Mouse (Mus musculus) G1E (cell line): Measurements from ENCODE around the gene Tubgcp6. TPM values are rescaled to one million over a fixed set of nuclear protein-coding genes. Genes with fewer than 3 reads are reported as not detected.

ENCODE experiments used
- ATAC-seq: 2 replicates; pipeline ENCODE4 v1.8.0; 2016; ENCODE audit warnings: mild to moderate bottlenecking; ENCODE audit not compliant: insufficient number of reproducible peaks, poor library complexity, low FRiP score, severe bottlenecking; ENCODE audit errors: extremely low read depth
- DNase-seq: peaks from one replicate; pipeline ENCODE4 v3.0.0; 2012; ENCODE audit warnings: low spot score
- H3K27me3 ChIP-seq: 2 replicates; pipeline ENCODE4 v1.6.1; 2012; ENCODE audit warnings: mild to moderate bottlenecking, low read length, inconsistent platforms; ENCODE audit not compliant: insufficient read depth
- H3K36me3 ChIP-seq: replicated peaks from 2 replicates; pipeline ENCODE3; 2012; ENCODE audit warnings: mild to moderate bottlenecking, inconsistent platforms
- H3K4me1 ChIP-seq: 2 replicates; pipeline ENCODE4 v1.6.1; 2012; ENCODE audit warnings: low read depth, low read length, inconsistent platforms, mixed read lengths; ENCODE audit not compliant: insufficient read depth
- H3K4me3 ChIP-seq: 2 replicates; pipeline ENCODE4 v1.5.1; 2012; ENCODE audit warnings: low read depth, mild to moderate bottlenecking, inconsistent platforms, low read length, moderate library complexity, mixed read lengths
- H3K9me3 ChIP-seq: replicated peaks from 2 replicates; pipeline ENCODE4 v1.6.1; 2012; ENCODE audit warnings: inconsistent platforms
- CTCF ChIP-seq: IDR thresholded peaks from 2 replicates; pipeline ENCODE4 v1.5.1; 2012; ENCODE audit warnings: low read depth, low read length, inconsistent platforms, mixed read lengths
- GATA1 ChIP-seq: IDR thresholded peaks from 2 replicates; pipeline ENCODE4 v1.6.1; 2012; ENCODE audit warnings: borderline replicate concordance, low read length, inconsistent platforms, mixed read lengths
- GATA2 ChIP-seq: IDR thresholded peaks from 2 replicates; pipeline ENCODE4 v1.6.1; 2012; ENCODE audit warnings: low read depth, low read length, inconsistent platforms, borderline replicate concordance
- POLR2AphosphoS5 ChIP-seq: IDR thresholded peaks from 2 replicates; pipeline ENCODE4 v1.6.1; 2012; ENCODE audit warnings: low read depth, low read length, inconsistent platforms; ENCODE audit not compliant: insufficient replicate concordance
- TAL1 ChIP-seq: conservative IDR thresholded peaks from 2 replicates; pipeline ENCODE4 v1.6.1; 2012; ENCODE audit warnings: low read depth, low read length, inconsistent platforms, mixed read lengths
- polyA plus RNA-seq: library from polyadenylated mRNA; stranded (reverse); fragments of >175 nt; gene quantifications from 2 replicates; pipeline ENCODE4 v1.2.3, GENCODE M21; 2012
- total RNA-seq, 2 experiments: library from RNA; stranded (forward) in 1 of 2; stranded (reverse) in 1 of 2; fragments of 200-1000 nt in 1 of 2; fragments of >200 nt in 1 of 2; fragmentation: Nextera tagmentation in 1 of 2; gene quantifications; 2 replicates each; pipeline ENCODE4 v1.2.3; 2014 to 2017

Tubgcp6 gene
- 41.4 and 55.2 TPM in 2 replicates for total RNA-seq (2014; fragmentation: Nextera tagmentation)
- total RNA-seq (2017) = 19.3 and 21.5 TPM in 2 replicates
- 31.8 and 35.4 TPM in 2 replicates for polyA plus RNA-seq

- DNase-seq = peak; percentile 98
- ATAC-seq = peak; percentile 72
- H3K36me3 ChIP-seq = peaks cover 86% of the 10 kb centered on the region
- no peak for TF ChIP-seq GATA1
- TF ChIP-seq TAL1 = no peak
- no peak for TF ChIP-seq GATA2
- TF ChIP-seq POLR2AphosphoS5 = no peak
- TF ChIP-seq CTCF = no peak
- H3K4me3 ChIP-seq = peak within 1 kb of the TSS; percentile 92
- H3K27me3 ChIP-seq = no peaks in the 10 kb centered on the region
- H3K4me1 ChIP-seq = peaks cover 70% of the 10 kb centered on the region
- H3K9me3 ChIP-seq = no peaks in the 10 kb centered on the region
These were observed at the start of gene Tubgcp6 for GRCm38 (mm10) chr15:89122649-89123366. TSS of gene Tubgcp6 (minus strand) at chr15:89123112.

- Histone ChIP-seq H3K4me1 (peaks cover 23% of the 10 kb centered on the region), H3K4me3 (no peak overlapping the region), H3K27me3 (peaks cover 40% of the 10 kb centered on the region), H3K36me3 (peaks cover 7% of the 10 kb centered on the region), H3K9me3 (no peaks in the 10 kb centered on the region)
- ATAC-seq = no peak
- TF ChIP-seq GATA1 (no peak), TAL1 (no peak), GATA2 (no peak), CTCF (no peak), POLR2AphosphoS5 (no peak)
- no peak for DNase-seq
These were observed 49.5 kb upstream of the Tubgcp6 start for GRCm38 (mm10) chr15:89172276-89172935.

- Histone ChIP-seq H3K27me3 (peaks cover 38% of the 10 kb centered on the region), H3K4me3 (no peak overlapping the region)
These were observed 48.7 kb upstream of the Tubgcp6 start for GRCm38 (mm10) chr15:89171526-89172051.

GRCm38 (mm10) chr15:89170102-89170501 is 47.2 kb upstream of the Tubgcp6 start:
- ATAC-seq = no peak
- DNase-seq = no peak
- Histone ChIP-seq H3K4me1 (peaks cover 15% of the 10 kb centered on the region), H3K36me3 (peaks cover 29% of the 10 kb centered on the region), H3K4me3 (no peak overlapping the region), H3K27me3 (peaks cover 31% of the 10 kb centered on the region), H3K9me3 (no peaks in the 10 kb centered on the region)
- TF ChIP-seq TAL1 (no peak), CTCF (no peak), GATA2 (no peak), POLR2AphosphoS5 (no peak), GATA1 (no peak)

More at GRCm38 (mm10) chr15:89171526-89172051, 48.7 kb upstream of the Tubgcp6 start:
- DNase-seq (no peak), ATAC-seq (no peak)
- H3K4me1 ChIP-seq = peaks cover 15% of the 10 kb centered on the region
- no peaks in the 10 kb centered on the region for H3K9me3 ChIP-seq
- H3K36me3 ChIP-seq = peaks cover 15% of the 10 kb centered on the region
- TF ChIP-seq GATA2 = no peak
- TF ChIP-seq TAL1 = no peak
- no peak for TF ChIP-seq GATA1
- no peak for TF ChIP-seq POLR2AphosphoS5
- TF ChIP-seq CTCF = no peak

- H3K4me1 ChIP-seq = peaks cover 15% of the 10 kb centered on the region
- DNase-seq (no peak), ATAC-seq (no peak)
- no peak overlapping the region for H3K4me3 ChIP-seq
- H3K9me3 ChIP-seq = no peaks in the 10 kb centered on the region
- TF ChIP-seq TAL1 = no peak
- no peak for TF ChIP-seq CTCF
- TF ChIP-seq POLR2AphosphoS5 = no peak
- TF ChIP-seq GATA1 = no peak
- TF ChIP-seq GATA2 = no peak
- H3K36me3 ChIP-seq = peaks cover 33% of the 10 kb centered on the region
- H3K27me3 ChIP-seq = peaks cover 26% of the 10 kb centered on the region
These were observed 46.5 kb upstream of the Tubgcp6 start for GRCm38 (mm10) chr15:89169431-89169830.

- no peak for TF ChIP-seq CTCF
- TF ChIP-seq GATA1 = no peak
- TF ChIP-seq TAL1 = no peak
- TF ChIP-seq GATA2 = no peak
- no peak for TF ChIP-seq POLR2AphosphoS5
- no peaks in the 10 kb centered on the region for H3K9me3 ChIP-seq
- no peak for ATAC-seq
- H3K36me3 ChIP-seq = peaks cover 35% of the 10 kb centered on the region
- peaks cover 12% of the 10 kb centered on the region for H3K4me1 ChIP-seq
- no peak overlapping the region for H3K4me3 ChIP-seq
- peaks cover 22% of the 10 kb centered on the region for H3K27me3 ChIP-seq
- DNase-seq = no peak
These were observed 46.0 kb upstream of the Tubgcp6 start for GRCm38 (mm10) chr15:89168922-89169321.
